Mouse (Mus musculus): ENCODE data around the gene Stxbp5. TPM values are rescaled to one million over a fixed set of nuclear protein-coding genes. Genes with fewer than 3 reads are reported as not detected.
"Not testable (repeated sequence)": the region's sequence is repeated elsewhere in the genome, so short reads cannot be mapped to it uniquely, and the experiment has no call there.

Gene Stxbp5
- 100 to 1,000 TPM in 1 of 2 experiments, 10 to 100 TPM in 1; 93.7 to 102 TPM for total RNA-seq (2021)
- long read RNA-seq, full-length matches to known transcripts: 3 of 10 reads
- long read RNA-seq, partial matches to known transcripts: 3 of 10 reads
- long read RNA-seq, other reads (novel, unspliced or antisense): 4 of 10 reads

GRCm38 (mm10) chr10:9901071-9901696 is at the start of gene Stxbp5:
TSS of gene Stxbp5 (minus strand) at chr10:9901079.
- peak; percentile 77 to 88 for DNase-seq (ENCODE audit: low spot score in 2 of 2)

DNA sequence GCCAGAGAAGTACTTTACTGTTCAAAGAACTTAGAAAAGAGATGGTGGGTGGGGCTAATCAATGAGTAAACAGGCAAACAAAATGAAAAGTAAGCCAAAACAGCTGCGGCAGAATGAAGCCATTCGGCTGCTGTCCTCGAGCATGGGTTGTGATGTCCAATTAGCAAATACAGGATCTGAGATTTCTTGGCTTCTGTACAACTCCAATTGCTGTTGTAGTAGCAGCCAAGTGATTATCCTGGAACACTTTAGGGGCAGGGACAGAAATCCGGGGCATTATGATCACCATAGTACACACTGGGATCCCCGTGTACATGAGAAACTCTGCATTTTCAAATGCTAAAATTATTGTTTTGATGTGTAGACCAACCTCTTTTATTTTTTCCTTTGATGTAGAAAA is 11.5 kb upstream of the Stxbp5 start:
- no peak for DNase-seq (ENCODE audit: low spot score in 2 of 2)

- no peak for DNase-seq (ENCODE audit: low spot score in 2 of 2)
These were observed 7.1 kb upstream of the Stxbp5 start for GRCm38 (mm10) chr10:9907919-9908502.

DNA sequence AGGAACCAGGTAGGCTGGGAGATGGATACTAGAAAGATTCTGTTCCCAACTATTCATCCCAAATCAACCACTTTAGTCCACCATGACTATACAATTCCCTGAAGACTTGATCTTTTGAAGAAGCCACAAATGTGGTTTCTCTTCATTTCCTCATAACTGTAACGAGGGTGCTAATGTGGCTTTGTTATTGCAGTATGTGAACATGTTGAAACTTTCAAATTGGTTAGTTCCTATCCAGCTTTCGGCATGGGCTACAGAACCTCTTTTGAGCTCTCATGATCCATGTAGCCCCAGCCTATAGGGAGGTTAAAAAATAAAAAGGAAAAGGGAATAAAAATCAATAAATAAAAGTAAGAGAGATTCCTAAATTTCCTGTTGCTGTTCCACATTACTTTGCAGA is 6.6 kb upstream of the Stxbp5 start:
- no peak for DNase-seq (ENCODE audit: low spot score in 2 of 2)

GRCm38 (mm10) chr10:9906185-9906584 is 5.3 kb upstream of the Stxbp5 start:
- no peak for DNase-seq (ENCODE audit: low spot score in 2 of 2)

DNA sequence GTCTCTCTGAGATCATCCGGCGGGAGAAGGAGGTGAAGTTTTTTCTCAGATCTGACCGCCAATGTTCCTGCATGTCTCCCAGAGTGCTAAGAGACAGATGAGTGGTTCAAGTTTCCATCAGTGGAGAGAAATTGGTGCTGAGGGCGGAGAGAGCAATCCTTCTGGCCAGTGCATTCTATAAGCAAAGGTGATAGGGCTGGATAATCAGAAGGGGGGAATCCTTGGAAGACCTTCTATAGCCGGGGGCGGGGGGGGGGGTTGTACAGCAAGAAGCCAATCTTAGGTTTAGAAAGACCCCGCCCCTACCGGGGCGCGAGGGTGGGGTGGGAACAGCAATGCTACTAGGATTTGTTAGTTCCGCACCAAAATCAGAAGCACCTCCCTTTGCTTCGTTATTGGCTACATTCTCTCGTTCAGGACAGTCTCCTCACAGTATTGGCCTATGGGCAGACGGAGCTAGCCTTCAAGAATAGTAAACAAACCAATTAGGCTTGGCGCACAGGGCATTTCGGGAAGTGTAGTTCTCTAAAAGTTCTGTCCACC is 889 bp upstream of the Stxbp5 start:
- DNase-seq (ENCODE audit: low spot score in 2 of 2): peak; percentile 60 to 77

DNA sequence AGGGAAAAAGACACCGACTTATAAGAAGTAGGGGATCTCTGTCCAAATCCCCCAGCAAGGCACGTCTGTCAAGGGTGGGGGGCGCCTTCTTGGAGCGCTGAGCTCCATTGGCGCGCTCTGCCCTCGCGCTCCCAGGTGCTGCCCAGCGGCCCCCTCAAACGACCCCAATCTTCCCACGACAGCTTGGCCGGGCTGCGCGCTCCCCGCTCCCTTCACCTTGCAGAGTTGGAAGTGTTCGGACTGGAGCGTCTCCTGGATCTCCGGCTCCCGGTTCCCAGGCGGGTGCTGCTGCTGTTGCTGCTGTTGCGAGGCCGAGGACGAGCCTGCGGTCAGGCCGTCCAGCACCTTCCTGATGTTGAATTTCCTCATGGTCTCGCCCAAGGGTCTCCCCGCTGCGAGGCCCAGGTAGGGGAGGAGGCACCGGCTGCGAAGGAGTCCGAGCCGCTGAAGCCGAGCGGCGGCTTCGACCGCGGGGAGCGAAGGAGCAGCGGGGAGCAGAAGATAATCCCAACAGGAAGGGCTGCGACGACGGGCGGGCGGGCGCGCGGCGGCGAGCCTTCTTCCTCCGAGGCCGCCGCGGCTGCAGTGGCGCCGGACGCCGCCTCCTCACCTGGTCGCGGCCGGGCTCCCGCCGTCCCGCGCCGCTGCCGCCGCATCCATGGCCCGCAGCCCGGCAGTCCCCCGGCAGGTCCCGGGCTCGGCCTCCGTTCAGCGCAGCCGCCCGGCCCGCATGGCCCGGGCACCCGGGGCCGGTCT is 386 bp downstream of the Stxbp5 start:
- peak; percentile 53 to 68 for DNase-seq (ENCODE audit: low spot score in 2 of 2)

DNA sequence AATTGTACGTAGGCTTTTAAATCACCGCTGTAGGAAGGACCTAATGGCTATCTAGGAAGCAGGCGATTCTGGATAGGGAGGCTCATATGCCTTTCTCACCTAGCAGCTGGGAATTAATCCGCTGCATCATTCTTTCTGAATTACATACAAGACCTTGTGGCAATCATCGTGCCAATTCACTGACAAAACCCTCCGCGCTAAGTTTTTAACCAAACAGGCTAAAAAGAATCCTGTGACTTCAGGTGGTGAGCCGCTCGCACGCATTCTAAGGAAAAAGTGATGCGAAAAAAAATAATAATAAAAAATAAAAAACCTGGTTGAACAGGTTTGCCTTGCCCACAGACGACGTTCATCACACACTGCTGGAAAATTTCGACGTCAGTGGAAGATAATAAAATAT is 1.1 kb downstream of the Stxbp5 start:
- DNase-seq (ENCODE audit: low spot score in 2 of 2): peak; percentile 23 to 40

DNA sequence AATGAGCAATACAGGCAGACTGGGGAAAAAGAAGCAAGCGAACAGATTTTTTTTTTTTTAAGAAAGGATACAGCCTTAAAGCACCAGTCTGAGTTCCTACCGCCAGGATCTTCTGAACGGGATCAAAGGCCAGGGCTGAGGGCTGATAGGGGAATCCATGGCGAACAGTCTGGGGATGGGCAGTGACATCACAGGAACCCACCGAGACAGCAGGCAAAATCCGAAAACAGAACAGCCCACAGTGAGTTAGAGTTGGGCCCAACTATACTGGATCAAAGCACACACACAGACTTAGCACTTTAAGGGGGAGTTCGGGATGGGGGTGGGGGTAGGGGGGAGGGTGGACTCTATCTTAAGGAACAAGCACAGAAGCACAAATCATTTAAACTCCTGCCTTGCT is 1.8 kb downstream of the Stxbp5 start:
- no peak for DNase-seq (ENCODE audit: low spot score in 2 of 2)

DNA sequence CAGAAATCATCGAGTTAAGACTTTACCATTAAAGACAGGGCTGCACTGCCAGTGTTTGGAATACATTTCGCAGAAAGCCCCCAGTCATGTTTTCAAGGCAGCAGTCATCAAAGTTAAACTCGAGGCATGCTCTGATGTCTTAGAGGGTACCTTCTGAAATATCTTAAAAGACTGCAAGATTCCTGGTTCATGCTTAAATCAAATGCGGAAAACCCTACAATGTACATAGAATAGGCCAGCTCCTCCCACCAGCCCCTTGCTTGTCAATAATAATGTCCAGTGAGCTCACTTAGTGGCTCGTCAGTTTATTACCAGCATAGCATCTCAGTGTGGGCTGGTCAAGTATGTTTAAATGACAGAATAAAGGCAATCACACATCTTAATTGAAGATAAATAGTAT is 3.0 kb downstream of the Stxbp5 start:
- DNase-seq (ENCODE audit: low spot score in 2 of 2): no peak

GRCm38 (mm10) chr10:9893562-9893961 is 7.3 kb downstream of the Stxbp5 start:
- DNase-seq (ENCODE audit: low spot score in 2 of 2): no peak

GRCm38 (mm10) chr10:9889651-9890050 is 11.2 kb downstream of the Stxbp5 start:
- no peak for DNase-seq (ENCODE audit: low spot score in 2 of 2)

DNA sequence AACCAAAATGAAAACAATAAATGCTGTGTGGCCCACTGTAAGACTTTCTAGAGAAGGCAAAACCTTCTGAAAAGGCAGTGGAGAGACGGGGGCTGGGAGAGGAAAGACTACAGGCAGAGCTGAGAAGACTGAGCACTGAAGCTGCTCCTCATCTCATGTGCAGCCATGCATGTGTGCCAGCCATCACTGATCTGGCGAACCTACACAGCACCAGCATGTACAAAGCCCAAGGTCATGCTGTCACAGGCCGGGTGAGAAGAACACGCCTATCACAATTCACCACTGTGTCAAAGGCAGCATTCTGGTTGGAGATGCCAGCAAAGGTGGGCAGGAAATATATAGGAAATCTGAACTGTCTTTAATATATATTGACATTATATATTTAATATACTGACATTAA is 12.2 kb downstream of the Stxbp5 start:
- DNase-seq (ENCODE audit: low spot score in 2 of 2): no peak

GRCm38 (mm10) chr10:9881781-9882320 is 19.0 kb downstream of the Stxbp5 start:
- DNase-seq (ENCODE audit: low spot score in 2 of 2): not testable (repeated sequence)

DNA sequence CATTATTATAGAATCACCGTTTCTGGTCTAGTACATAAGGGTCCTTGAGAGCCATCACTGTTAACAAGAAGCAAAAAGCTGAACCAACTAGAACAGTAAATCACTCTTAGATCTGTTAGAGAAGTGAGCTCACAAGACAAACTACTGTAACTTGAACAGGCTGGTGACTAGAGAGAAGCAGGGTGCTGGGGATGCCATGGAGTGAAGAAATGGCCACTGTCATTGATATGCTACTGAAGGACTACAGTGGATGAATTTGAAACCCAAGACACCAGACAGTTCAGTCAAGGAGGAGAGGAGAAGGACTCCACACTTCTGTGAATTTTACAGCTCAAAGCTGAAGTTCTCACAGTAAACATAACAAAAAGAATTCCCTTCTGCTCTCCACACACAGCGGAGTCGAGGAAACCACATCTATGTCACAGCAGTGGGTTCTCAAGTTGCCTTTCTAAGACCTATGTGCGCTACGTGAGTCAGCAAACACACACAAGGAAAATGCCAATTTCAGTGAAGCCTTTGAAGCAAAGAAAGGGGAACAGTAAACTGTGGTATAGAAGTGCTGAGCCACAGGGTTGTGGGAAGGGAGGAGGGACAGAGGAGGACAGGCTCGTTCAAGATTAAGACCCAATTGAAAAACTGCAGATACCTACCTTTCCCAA is 20.7 kb downstream of the Stxbp5 start:
- no peak for DNase-seq (ENCODE audit: low spot score in 2 of 2)

DNA sequence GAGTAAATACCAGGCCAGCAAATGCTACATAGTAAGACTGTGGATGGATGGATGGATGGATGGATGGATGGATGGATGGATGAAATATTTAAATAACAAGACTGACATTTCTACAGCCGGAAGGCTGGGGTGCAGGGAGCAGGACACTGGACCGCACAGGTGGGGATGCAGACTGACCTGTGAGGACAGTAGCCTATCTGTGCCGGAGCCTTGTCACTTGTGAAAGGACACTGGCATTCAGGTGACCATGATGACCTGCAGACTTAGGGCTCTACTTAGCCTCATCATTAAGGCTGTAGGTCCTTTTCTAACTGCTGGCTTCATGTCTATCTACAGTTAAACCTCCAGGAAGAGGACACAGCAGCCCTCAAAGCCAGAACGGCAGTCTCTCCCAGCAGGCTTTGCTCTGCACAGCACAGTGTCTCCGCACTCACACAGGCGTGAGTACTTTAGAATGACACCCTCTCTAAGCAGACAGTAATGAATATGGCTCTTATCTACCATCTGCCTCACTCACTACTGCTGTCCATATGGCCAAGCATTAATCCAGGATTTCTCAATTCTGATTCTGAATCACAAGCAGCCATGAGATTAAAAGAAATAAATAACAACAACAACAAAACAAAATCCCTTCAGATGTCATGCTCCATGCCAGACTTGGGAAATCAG is 21.9 kb downstream of the Stxbp5 start:
- no peak for DNase-seq (ENCODE audit: low spot score in 2 of 2)

DNA sequence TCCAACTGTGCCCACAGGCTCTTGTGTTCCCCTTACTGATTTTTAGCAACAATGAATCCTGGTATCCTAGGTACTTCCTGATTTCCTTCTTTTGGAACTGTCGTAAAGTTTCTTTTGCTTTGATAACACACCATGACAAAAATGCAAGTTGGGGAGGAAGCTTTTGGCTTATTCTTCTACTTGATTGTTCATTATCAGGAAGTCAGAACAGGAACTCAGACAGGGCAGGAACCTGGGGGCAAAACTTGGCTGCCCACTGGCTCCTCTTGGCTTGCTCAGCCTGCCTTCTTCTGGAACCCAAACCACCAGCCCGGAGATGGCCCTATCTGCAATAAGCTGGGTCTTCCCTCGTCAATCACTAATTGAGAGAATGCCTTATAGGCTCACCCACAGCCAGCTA is 25.0 kb downstream of the Stxbp5 start:
- no peak for DNase-seq (ENCODE audit: low spot score in 2 of 2)

DNA sequence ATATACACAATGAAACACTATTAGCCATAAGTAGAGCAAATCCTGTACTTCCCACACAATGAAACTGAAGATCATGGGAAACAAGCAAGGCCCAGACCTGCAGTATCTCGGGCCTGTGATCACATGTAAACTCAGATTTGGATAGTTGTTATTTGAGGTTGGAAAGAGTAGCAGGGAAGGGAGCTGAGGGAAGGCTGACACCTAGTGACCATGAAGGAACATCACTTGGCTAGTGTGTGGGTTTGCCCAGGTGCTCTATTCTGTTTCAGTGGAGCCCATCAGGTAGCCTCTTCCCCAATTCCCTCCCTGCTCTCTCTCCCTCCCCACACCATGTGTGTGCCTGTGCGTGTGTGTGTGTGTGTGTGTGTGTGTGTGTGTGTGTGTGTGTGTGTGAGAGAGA is 28.7 kb downstream of the Stxbp5 start:
- no peak for DNase-seq (ENCODE audit: low spot score in 2 of 2)

DNA sequence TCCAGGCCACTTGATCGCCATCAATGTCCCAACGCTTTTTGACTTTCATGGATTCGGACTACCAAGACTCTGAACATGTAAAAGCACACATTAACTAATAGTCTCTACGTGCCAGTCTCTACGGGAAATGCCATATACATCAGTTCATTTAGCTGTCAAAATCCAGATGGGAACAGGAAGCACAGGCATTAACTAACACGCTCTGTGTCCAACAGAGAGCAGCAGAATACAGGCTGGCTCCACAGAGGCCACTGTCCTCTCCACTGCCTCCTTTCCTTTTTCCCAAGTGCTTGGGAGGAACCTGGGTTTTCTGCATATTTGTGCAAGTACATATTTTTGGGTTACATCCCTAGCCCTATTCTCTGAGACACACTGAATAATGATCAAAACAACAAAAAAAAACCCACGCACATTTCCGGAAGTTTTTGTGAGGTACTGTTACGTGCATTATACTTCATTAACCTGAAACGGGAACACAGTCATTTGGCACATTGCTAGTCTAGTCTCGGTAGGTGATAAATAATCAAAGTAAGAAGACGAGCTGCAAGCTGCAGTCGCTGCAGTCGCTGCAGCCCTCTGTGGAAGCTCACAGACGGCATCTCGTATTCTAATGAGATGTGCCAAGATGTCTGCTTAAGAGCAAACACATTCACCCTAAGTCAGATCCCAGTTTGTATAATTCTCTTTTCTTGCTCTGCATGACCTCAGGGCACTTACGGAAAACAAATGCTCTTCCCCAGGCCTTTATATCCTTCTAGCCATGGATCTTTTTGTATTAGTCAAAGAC is 33.9 kb downstream of the Stxbp5 start:
- no peak for DNase-seq (ENCODE audit: low spot score in 2 of 2)

GRCm38 (mm10) chr10:9860022-9860421 is 40.9 kb downstream of the Stxbp5 start:
- no peak for DNase-seq (ENCODE audit: low spot score in 2 of 2)
